Mouse (Mus musculus) kidney, embryonic 14.5 days (tissue): ENCODE results near the gene Stx3. TPM values are rescaled to one million over a fixed set of nuclear protein-coding genes. Genes with fewer than 3 reads are reported as not detected.

ENCODE experiments used
- ATAC-seq: fragments of 200-750 bp; cut with Nextera tagmentation; 2 replicates; pipeline ENCODE4 v1.8.0; 2017; ENCODE audit warnings: moderate number of reproducible peaks, mild to moderate bottlenecking, moderate TSS enrichment, moderate library complexity; ENCODE audit not compliant: low FRiP score, low TSS enrichment
- H3K27ac ChIP-seq: fragments of 300-500 bp; sonication (generic); 2 replicates; pipeline ENCODE4 v1.5.1; 2014; ENCODE audit warnings: low read depth, mild to moderate bottlenecking, low read length, moderate library complexity, mixed read lengths
- H3K27me3 ChIP-seq: fragments of 300-500 bp; sonication (generic); 2 replicates; pipeline ENCODE4 v1.6.1; 2014; ENCODE audit warnings: mild to moderate bottlenecking, low read length; ENCODE audit not compliant: control insufficient read depth, insufficient read depth
- H3K36me3 ChIP-seq: fragments of 300-500 bp; sonication (generic); 2 replicates; pipeline ENCODE4 v1.6.1; 2014; ENCODE audit warnings: low read length, mixed read lengths; ENCODE audit not compliant: control insufficient read depth, insufficient read depth
- H3K4me1 ChIP-seq: fragments of 300-500 bp; sonication (generic); 2 replicates; pipeline ENCODE4 v1.6.1; 2014; ENCODE audit warnings: low read length, mixed read lengths; ENCODE audit not compliant: control insufficient read depth, insufficient read depth
- H3K4me2 ChIP-seq: fragments of 300-500 bp; sonication (generic); replicated peaks from 2 replicates; pipeline ENCODE4 v1.6.1; 2014; ENCODE audit warnings: low read depth, mild to moderate bottlenecking, low read length
- H3K4me3 ChIP-seq: fragments of 300-500 bp; sonication (generic); 2 replicates; pipeline ENCODE4 v1.5.1; 2014; ENCODE audit warnings: mild to moderate bottlenecking, low read length
- H3K9ac ChIP-seq: fragments of 300-500 bp; sonication (generic); 2 replicates; pipeline ENCODE4 v1.6.1; 2014; ENCODE audit warnings: low read depth, mild to moderate bottlenecking, low read length, moderate library complexity
- H3K9me3 ChIP-seq: fragments of 300-500 bp; sonication (generic); 2 replicates; pipeline ENCODE4 v1.6.1; 2016; ENCODE audit warnings: low read length; ENCODE audit not compliant: control insufficient read depth
- WGBS: fragments of 180-500 bp; shearing (Covaris S2); extraction: QIAGEN DNeasy Blood & Tissue Kit; methylation state at CpG from one replicate; pipeline ENCODE4 v1.1.7; 2014; 5-methylcytosine and 5-hydroxymethylcytosine counted together
- polyA plus RNA-seq: library from polyadenylated mRNA; unstranded; fragments of >200 nt; fragmentation: Nextera tagmentation; extraction: Ambion mirVana; gene quantifications from 2 replicates; pipeline ENCODE4 v1.2.1, GENCODE M21; 2014

Gene Stx3
- polyA plus RNA-seq, 1 experiment from 2014 or later, result 20.9 TPM

- ATAC-seq, result no peak
- WGBS, result 82% methylated on average over 2 of the region's 2 CpGs
Measured at GRCm38 (mm10) chr19:11725915-11726314, 93.3 kb downstream of the Stx3 start.

More at GRCm38 (mm10) chr19:11725915-11726314, 93.3 kb downstream of the Stx3 start:
- Histone ChIP-seq H3K4me1 (no peaks in the 10 kb centered on the region), H3K36me3 (no peaks in the 10 kb centered on the region), H3K4me2 (no peak overlapping the region), H3K9ac (no peak overlapping the region), H3K27ac (no peak overlapping the region), H3K4me3 (no peak overlapping the region), H3K27me3 (no peaks in the 10 kb centered on the region), H3K9me3 (no peaks in the 10 kb centered on the region)

Other genes with a start within 250 kb of the Stx3 start
- gene Ms4a6d, start 214.6 kb downstream of the Stx3 start, polyA plus RNA-seq, result 2.6 and 2.9 TPM in 2 replicates
- 1.1 and 1.6 TPM in 2 replicates for gene Ms4a2, start 195.7 kb downstream of the Stx3 start, polyA plus RNA-seq
- gene Ms4a3, start 178.6 kb downstream of the Stx3 start, polyA plus RNA-seq, result not detected in 2 replicates
- not detected in 2 replicates for gene Oosp2, start 158.8 kb downstream of the Stx3 start, polyA plus RNA-seq
- gene Oosp1, start 128.3 kb downstream of the Stx3 start, polyA plus RNA-seq, result not detected in 2 replicates
- gene Oosp3, start 122.3 kb downstream of the Stx3 start, polyA plus RNA-seq, result not detected in 2 replicates
- not detected in 2 replicates for gene Gif, start 71.8 kb downstream of the Stx3 start, polyA plus RNA-seq
- gene Mrpl16, start 49.0 kb downstream of the Stx3 start, polyA plus RNA-seq, result 59.8 and 64.9 TPM in 2 replicates
- gene Olfr1417, start 19.8 kb upstream of the Stx3 start, polyA plus RNA-seq, result 0.12 TPM in 1 of 2 replicates, not detected in the other
- gene Olfr1418, start 41.7 kb upstream of the Stx3 start, polyA plus RNA-seq, result not detected in 2 replicates
- not detected in 2 replicates for gene Olfr1419, start 55.7 kb upstream of the Stx3 start, polyA plus RNA-seq
- gene Olfr1420, start 67.2 kb upstream of the Stx3 start, polyA plus RNA-seq, result 0.13 and 0.24 TPM in 2 replicates
- gene Patl1, start 93.0 kb upstream of the Stx3 start, polyA plus RNA-seq, result 15.8 and 23.6 TPM in 2 replicates
- 7.5 and 9.4 TPM in 2 replicates for gene Osbp, start 146.5 kb upstream of the Stx3 start, polyA plus RNA-seq
- not detected in 2 replicates for gene Olfr1423, start 221.9 kb upstream of the Stx3 start, polyA plus RNA-seq
- gene Olfr1424, start 243.3 kb upstream of the Stx3 start, polyA plus RNA-seq, result not detected in 2 replicates